13 mouse cellular contexts compared by ENCODE assay signal in genomic region chr3:86846036-86846435, GRCm38 (mm10).
DNase-seq lines count a peak whose midpoint lies in the region; ATAC-seq and TF ChIP-seq lines count a peak whose summit lies in the region.
"Had no signal": no experiment of that assay in that cellular context is flagged by ENCODE, and none has a peak within 500 bp of the region (broad histone marks: within the 10 kb centered on the region; RNA-seq: fewer than 3 reads in every experiment).

No protein-coding gene starts in this region.

- no peak overlapping the region for H3K4me3 ChIP-seq in forebrain, embryonic 15.5 days
- no peak overlapping the region for H3K4me3 ChIP-seq in limb, embryonic 12.5 days (replicated peaks)
- H3K4me3 ChIP-seq: limb, embryonic 15.5 days had no signal

- no peak for ATAC-seq in Patski
- ATAC-seq in forebrain, embryonic 15.5 days (replicated peaks), result no peak
- ATAC-seq in limb, embryonic 12.5 days (ENCODE audit: insufficient number of reproducible peaks, insufficient read depth, low FRiP score, low TSS enrichment, low read depth), result no peak; the same call in 1 of the 2 replicates
- ATAC-seq in cerebellum, adult (ENCODE audit: insufficient number of reproducible peaks, low FRiP score, low TSS enrichment), result no peak

- no peaks in the 10 kb centered on the region for H3K36me3 ChIP-seq in forebrain, embryonic 15.5 days
- no peaks in the 10 kb centered on the region for H3K36me3 ChIP-seq in limb, embryonic 12.5 days
- H3K36me3 ChIP-seq: limb, embryonic 15.5 days had no signal

- whole genome bisulfite sequencing in forebrain, embryonic 15.5 days, result 14% methylated on average over 4 of the region's 4 CpGs
- WGBS in limb, embryonic 12.5 days, result 10% methylated on average over 4 of the region's 4 CpGs

- no peak overlapping the region for H3K9ac ChIP-seq in forebrain, embryonic 15.5 days (replicated peaks)
- no peak overlapping the region for H3K9ac ChIP-seq in limb, embryonic 12.5 days (replicated peaks)
- H3K9ac ChIP-seq: limb, embryonic 15.5 days had no signal

- POLR2A ChIA-PET in Patski (lab: Charles Lee), result no interaction called here

- no peak overlapping the region for H3K4me2 ChIP-seq in forebrain, embryonic 15.5 days (replicated peaks)
- H3K4me2 ChIP-seq in limb, embryonic 12.5 days, result no peak overlapping the region
- H3K4me2 ChIP-seq: limb, embryonic 15.5 days had no signal

- H3K4me1 ChIP-seq in forebrain, embryonic 15.5 days, result peaks cover 67% of the 10 kb centered on the region
- peaks cover 37% of the 10 kb centered on the region for H3K4me1 ChIP-seq in limb, embryonic 12.5 days (replicated peaks)

- no peaks in the 10 kb centered on the region for H3K9me3 ChIP-seq in forebrain, embryonic 15.5 days
- no peaks in the 10 kb centered on the region for H3K9me3 ChIP-seq in limb, embryonic 12.5 days
- H3K9me3 ChIP-seq: limb, embryonic 15.5 days had no signal

- TF ChIP-seq CTCF in Patski (IDR thresholded peaks at IDR 0.05), result no peak

- no peaks in the 10 kb centered on the region for H3K27me3 ChIP-seq in Patski
- H3K27me3 ChIP-seq in forebrain, embryonic 15.5 days, result no peaks in the 10 kb centered on the region
- H3K27me3 ChIP-seq in limb, embryonic 12.5 days, result no peaks in the 10 kb centered on the region
- H3K27me3 ChIP-seq: CH12.LX; limb, embryonic 15.5 days had no signal

- DNase-seq in 3T3-L1 (ENCODE audit: low read depth, low spot score) (peak; percentile 31), Patski (ENCODE audit: low read depth, low spot score) (peak; percentile 47)
- no peak for DNase-seq in adrenal gland, postnatal 36 days
- no peak for DNase-seq in right cerebral cortex, adult 2 months (ENCODE audit: low spot score in 2 of 2)
- DNase-seq in kidney, adult 18-20 months, result no peak
- DNase-seq: cerebellum, adult 18-20 months; kidney, postnatal 4 days; thymus, postnatal 14 days had no signal

- in situ Hi-C loops in Patski (cut with MboI; ENCODE audit: low pct_unique_long_range_greater_than_20kb), result no loop called here

- CTCF ChIA-PET in Patski (lab: Charles Lee), result interaction anchor here (1.3 to 2.6 kb wide), 2 partner anchors 8 to 46 kb away, joined by 4 to 13 read pairs; no protein-coding TSS in a partner anchor

- H3K27ac ChIP-seq in forebrain, embryonic 15.5 days (replicated peaks), result peak overlapping the region; percentile 92
- peak overlapping the region; percentile 45; the same call in 1 of the 2 replicates for H3K27ac ChIP-seq in limb, embryonic 12.5 days
- H3K27ac ChIP-seq: limb, embryonic 15.5 days had no signal

Comparison
In these comparisons a context has a peak if more than half of its experiments do, and no peak if none do; other contexts are left out.
1. DNase-seq: peak in 3T3-L1 (single experiment) and Patski (single experiment); none in adrenal gland, postnatal 36 days (0 of 2), right cerebral cortex, adult 2 months (0 of 2) and kidney, adult 18-20 months (single experiment).